Mouse (Mus musculus): ENCODE data around the gene Eya4. TPM values are rescaled to one million over a fixed set of nuclear protein-coding genes. Genes with fewer than 3 reads are reported as not detected.

Eya4 gene
- polyA plus RNA-seq, 1 experiment, result 0.04 TPM

GRCm38 (mm10) chr10:23235405-23235804 lies 115.2 kb downstream of the Eya4 start:
- no peak overlapping the region for H3K27ac ChIP-seq (ENCODE audit: insufficient read depth, low read length)
- DNase-seq (ENCODE audit: low read depth in 1 of 2, low spot score in 2 of 2), result no peak
- H3K27me3 ChIP-seq (ENCODE audit: control insufficient read depth, insufficient read depth, low read length), result no peaks in the 10 kb centered on the region
- H3K4me1 ChIP-seq (ENCODE audit: control insufficient read depth, insufficient read depth, insufficient read length), result no peaks in the 10 kb centered on the region
- TF ChIP-seq POLR2A (IDR thresholded peaks at IDR 0.05; ENCODE audit: low read depth, low read length) (no peak), CTCF (IDR thresholded peaks at IDR 0.05; ENCODE audit: extremely low read depth, insufficient read depth, insufficient read length, insufficient replicate concordance) (no peak)
- H3K36me3 ChIP-seq (ENCODE audit: control insufficient read depth, insufficient read depth, low read length), result no peaks in the 10 kb centered on the region
- no peak overlapping the region for H3K4me3 ChIP-seq (ENCODE audit: extremely low read depth, insufficient read depth, insufficient read length)
- WGBS, result 94% methylated on average over 4 of the region's 4 CpGs

- DNase-seq (ENCODE audit: low read depth in 1 of 2, low spot score in 2 of 2), result no peak
- no peak overlapping the region for H3K27ac ChIP-seq (ENCODE audit: insufficient read depth, low read length)
- WGBS, result 79% methylated on average over 6 of the region's 6 CpGs
- H3K36me3 ChIP-seq (ENCODE audit: control insufficient read depth, insufficient read depth, low read length), result no peaks in the 10 kb centered on the region
- no peaks in the 10 kb centered on the region for H3K4me1 ChIP-seq (ENCODE audit: control insufficient read depth, insufficient read depth, insufficient read length)
- TF ChIP-seq CTCF (IDR thresholded peaks at IDR 0.05; ENCODE audit: extremely low read depth, insufficient read depth, insufficient read length, insufficient replicate concordance), result no peak
- no peak for TF ChIP-seq POLR2A (IDR thresholded peaks at IDR 0.05; ENCODE audit: low read depth, low read length)
- no peak overlapping the region for H3K4me3 ChIP-seq (ENCODE audit: extremely low read depth, insufficient read depth, insufficient read length)
- no peaks in the 10 kb centered on the region for H3K27me3 ChIP-seq (ENCODE audit: control insufficient read depth, insufficient read depth, low read length)
Observed at GRCm38 (mm10) chr10:23233425-23233824, 117.2 kb downstream of the Eya4 start.

- H3K27me3 ChIP-seq (ENCODE audit: control insufficient read depth, insufficient read depth, low read length), result no peaks in the 10 kb centered on the region
- 78% methylated on average over 5 of the region's 5 CpGs for WGBS
- DNase-seq (ENCODE audit: low read depth in 1 of 2, low spot score in 2 of 2), result no peak
- no peak overlapping the region for H3K4me3 ChIP-seq (ENCODE audit: extremely low read depth, insufficient read depth, insufficient read length)
- H3K4me1 ChIP-seq (ENCODE audit: control insufficient read depth, insufficient read depth, insufficient read length), result no peaks in the 10 kb centered on the region
- no peaks in the 10 kb centered on the region for H3K36me3 ChIP-seq (ENCODE audit: control insufficient read depth, insufficient read depth, low read length)
- no peak for TF ChIP-seq POLR2A (IDR thresholded peaks at IDR 0.05; ENCODE audit: low read depth, low read length)
- TF ChIP-seq CTCF (IDR thresholded peaks at IDR 0.05; ENCODE audit: extremely low read depth, insufficient read depth, insufficient read length, insufficient replicate concordance), result no peak
- no peak overlapping the region for H3K27ac ChIP-seq (ENCODE audit: insufficient read depth, low read length)
Observed at GRCm38 (mm10) chr10:23230863-23231262, 119.7 kb downstream of the Eya4 start.

GRCm38 (mm10) chr10:23223336-23223735 lies 127.2 kb downstream of the Eya4 start:
- TF ChIP-seq POLR2A (IDR thresholded peaks at IDR 0.05; ENCODE audit: low read depth, low read length) (no peak), CTCF (IDR thresholded peaks at IDR 0.05; ENCODE audit: extremely low read depth, insufficient read depth, insufficient read length, insufficient replicate concordance) (no peak)
- H3K27me3 ChIP-seq (ENCODE audit: control insufficient read depth, insufficient read depth, low read length), result no peaks in the 10 kb centered on the region
- 87% methylated on average over 5 of the region's 5 CpGs for WGBS
- H3K36me3 ChIP-seq (ENCODE audit: control insufficient read depth, insufficient read depth, low read length), result no peaks in the 10 kb centered on the region
- no peaks in the 10 kb centered on the region for H3K4me1 ChIP-seq (ENCODE audit: control insufficient read depth, insufficient read depth, insufficient read length)
- DNase-seq (ENCODE audit: low read depth in 1 of 2, low spot score in 2 of 2), result no peak
- H3K27ac ChIP-seq (ENCODE audit: insufficient read depth, low read length), result no peak overlapping the region
- no peak overlapping the region for H3K4me3 ChIP-seq (ENCODE audit: extremely low read depth, insufficient read depth, insufficient read length)

GRCm38 (mm10) chr10:23220432-23220831 lies 130.2 kb downstream of the Eya4 start:
- Histone ChIP-seq H3K4me1 (ENCODE audit: control insufficient read depth, insufficient read depth, insufficient read length) (no peaks in the 10 kb centered on the region), H3K27me3 (ENCODE audit: control insufficient read depth, insufficient read depth, low read length) (no peaks in the 10 kb centered on the region), H3K4me3 (ENCODE audit: extremely low read depth, insufficient read depth, insufficient read length) (no peak overlapping the region), H3K27ac (ENCODE audit: insufficient read depth, low read length) (no peak overlapping the region), H3K36me3 (ENCODE audit: control insufficient read depth, insufficient read depth, low read length) (no peaks in the 10 kb centered on the region)
- no peak for DNase-seq (ENCODE audit: low read depth in 1 of 2, low spot score in 2 of 2)
- TF ChIP-seq CTCF (IDR thresholded peaks at IDR 0.05; ENCODE audit: extremely low read depth, insufficient read depth, insufficient read length, insufficient replicate concordance) (no peak), POLR2A (IDR thresholded peaks at IDR 0.05; ENCODE audit: low read depth, low read length) (no peak)
- WGBS, result 86% methylated on average over 3 of the region's 3 CpGs

- no peak for TF ChIP-seq POLR2A (IDR thresholded peaks at IDR 0.05; ENCODE audit: low read depth, low read length)
- TF ChIP-seq CTCF (IDR thresholded peaks at IDR 0.05; ENCODE audit: extremely low read depth, insufficient read depth, insufficient read length, insufficient replicate concordance), result no peak
- Histone ChIP-seq H3K4me1 (ENCODE audit: control insufficient read depth, insufficient read depth, insufficient read length) (no peaks in the 10 kb centered on the region), H3K27ac (ENCODE audit: insufficient read depth, low read length) (no peak overlapping the region), H3K36me3 (ENCODE audit: control insufficient read depth, insufficient read depth, low read length) (no peaks in the 10 kb centered on the region), H3K4me3 (ENCODE audit: extremely low read depth, insufficient read depth, insufficient read length) (no peak overlapping the region), H3K27me3 (ENCODE audit: control insufficient read depth, insufficient read depth, low read length) (no peaks in the 10 kb centered on the region)
- no peak for DNase-seq (ENCODE audit: low read depth in 1 of 2, low spot score in 2 of 2)
- 83% methylated on average over 4 of the region's 4 CpGs for WGBS
Observed at GRCm38 (mm10) chr10:23216815-23217214, 133.8 kb downstream of the Eya4 start.

- DNase-seq (ENCODE audit: low read depth in 1 of 2, low spot score in 2 of 2), result no peak
- Histone ChIP-seq H3K27me3 (ENCODE audit: control insufficient read depth, insufficient read depth, low read length) (no peaks in the 10 kb centered on the region), H3K36me3 (ENCODE audit: control insufficient read depth, insufficient read depth, low read length) (no peaks in the 10 kb centered on the region), H3K4me1 (ENCODE audit: control insufficient read depth, insufficient read depth, insufficient read length) (no peaks in the 10 kb centered on the region), H3K27ac (ENCODE audit: insufficient read depth, low read length) (no peak overlapping the region), H3K4me3 (ENCODE audit: extremely low read depth, insufficient read depth, insufficient read length) (no peak overlapping the region)
- TF ChIP-seq POLR2A (IDR thresholded peaks at IDR 0.05; ENCODE audit: low read depth, low read length) (no peak), CTCF (IDR thresholded peaks at IDR 0.05; ENCODE audit: extremely low read depth, insufficient read depth, insufficient read length, insufficient replicate concordance) (no peak)
- 91% methylated on average over 2 of the region's 2 CpGs for WGBS
Observed at GRCm38 (mm10) chr10:23211381-23211780, 139.2 kb downstream of the Eya4 start.

Measured in spleen, adult 2 months (tissue).